Mouse (Mus musculus): Measurements from ENCODE around the gene Ccdc73.
"Not testable (repeated sequence)": the region's sequence is repeated elsewhere in the genome, so short reads cannot be mapped to it uniquely, and the experiment has no call there.

GRCm38 (mm10) chr2:104818763-104819162 lies 48.8 kb upstream of the Ccdc73 start:
- TF ChIP-seq CTCF, EP300 (IDR thresholded peaks at IDR 0.05; ENCODE audit: low read depth): not testable (repeated sequence)

Data from heart, postnatal 0 days (tissue).